Mouse (Mus musculus): ENCODE results near the gene Gps2. TPM values are rescaled to one million over a fixed set of nuclear protein-coding genes. Genes with fewer than 3 reads are reported as not detected.

Gps2 gene
- total and polyA plus RNA-seq, 2 experiments: 7.0 to 41.0 TPM

GRCm38 (mm10) chr11:69901406-69901846 is 12.3 kb upstream of the Gps2 start:
- Histone ChIP-seq H3K36me3 (ENCODE audit: control insufficient read depth, insufficient read depth, low read length) (peaks cover 2% of the 10 kb centered on the region; the same call in 1 of the 2 replicates), H3K4me3 (ENCODE audit: insufficient read depth, low read depth, low read length) (peak overlapping the region; percentile 64), H3K4me1 (ENCODE audit: control insufficient read depth, insufficient read depth, low read length) (no peaks in the 10 kb centered on the region), H3K27me3 (ENCODE audit: control insufficient read depth, insufficient read depth, low read length) (no peaks in the 10 kb centered on the region), H3K27ac (replicated peaks; ENCODE audit: insufficient read depth, low read depth, low read length) (peak overlapping the region; percentile 69), H3K9ac (ENCODE audit: low read depth, low read length) (peak overlapping the region; percentile 67), H3K79me2 (ENCODE audit: control insufficient read depth, insufficient read depth, low read length) (no peaks in the 10 kb centered on the region)
- TF ChIP-seq POLR2A (IDR thresholded peaks at IDR 0.05; ENCODE audit: extremely low read depth, insufficient read depth, low read length) (0 out of 2 replicates have a peak, but pooled peaks have one; percentile 46), CTCF (IDR thresholded peaks at IDR 0.05; ENCODE audit: low read depth, low read length) (no peak)
- 0% methylated on average over 42 of the region's 42 CpGs for WGBS
- peak; percentile 88 for DNase-seq (ENCODE audit: extremely low read depth, low read depth, low spot score)

- under 1% methylated on average over 39 of the region's 39 CpGs for WGBS
Observed at GRCm38 (mm10) chr11:69901993-69902392, 11.7 kb upstream of the Gps2 start.

GRCm38 (mm10) chr11:69902972-69903371 is 10.7 kb upstream of the Gps2 start:
- Histone ChIP-seq H3K4me3 (ENCODE audit: insufficient read depth, low read depth, low read length) (no peak overlapping the region), H3K27ac (replicated peaks; ENCODE audit: insufficient read depth, low read depth, low read length) (no peak overlapping the region), H3K9ac (ENCODE audit: low read depth, low read length) (no peak overlapping the region), H3K4me1 (ENCODE audit: control insufficient read depth, insufficient read depth, low read length) (no peaks in the 10 kb centered on the region), H3K27me3 (ENCODE audit: control insufficient read depth, insufficient read depth, low read length) (no peaks in the 10 kb centered on the region), H3K79me2 (ENCODE audit: control insufficient read depth, insufficient read depth, low read length) (no peaks in the 10 kb centered on the region), H3K36me3 (ENCODE audit: control insufficient read depth, insufficient read depth, low read length) (peaks cover 11% of the 10 kb centered on the region)
- 89% methylated on average over 13 of the region's 13 CpGs for WGBS
- TF ChIP-seq POLR2A (IDR thresholded peaks at IDR 0.05; ENCODE audit: extremely low read depth, insufficient read depth, low read length) (no peak), CTCF (IDR thresholded peaks at IDR 0.05; ENCODE audit: low read depth, low read length) (no peak)
- DNase-seq (ENCODE audit: extremely low read depth, low read depth, low spot score): no peak

More at GRCm38 (mm10) chr11:69901993-69902392, 11.7 kb upstream of the Gps2 start:
- Histone ChIP-seq H3K4me1 (ENCODE audit: control insufficient read depth, insufficient read depth, low read length) (no peaks in the 10 kb centered on the region), H3K9ac (ENCODE audit: low read depth, low read length) (peak overlapping the region; percentile 67), H3K4me3 (ENCODE audit: insufficient read depth, low read depth, low read length) (peak overlapping the region; percentile 64), H3K27ac (replicated peaks; ENCODE audit: insufficient read depth, low read depth, low read length) (no peak overlapping the region), H3K36me3 (ENCODE audit: control insufficient read depth, insufficient read depth, low read length) (peaks cover 3% of the 10 kb centered on the region; the same call in 1 of the 2 replicates), H3K79me2 (ENCODE audit: control insufficient read depth, insufficient read depth, low read length) (no peaks in the 10 kb centered on the region), H3K27me3 (ENCODE audit: control insufficient read depth, insufficient read depth, low read length) (no peaks in the 10 kb centered on the region)
- no peak for TF ChIP-seq CTCF (IDR thresholded peaks at IDR 0.05; ENCODE audit: low read depth, low read length)
- DNase-seq (ENCODE audit: extremely low read depth, low read depth, low spot score): no peak

- DNase-seq (ENCODE audit: extremely low read depth, low read depth, low spot score): no peak
- TF ChIP-seq CTCF (IDR thresholded peaks at IDR 0.05; ENCODE audit: low read depth, low read length) (no peak), POLR2A (IDR thresholded peaks at IDR 0.05; ENCODE audit: extremely low read depth, insufficient read depth, low read length) (no peak)
- Histone ChIP-seq H3K27me3 (ENCODE audit: control insufficient read depth, insufficient read depth, low read length) (no peaks in the 10 kb centered on the region), H3K79me2 (ENCODE audit: control insufficient read depth, insufficient read depth, low read length) (no peaks in the 10 kb centered on the region), H3K36me3 (ENCODE audit: control insufficient read depth, insufficient read depth, low read length) (peaks cover 12% of the 10 kb centered on the region), H3K4me3 (ENCODE audit: insufficient read depth, low read depth, low read length) (no peak overlapping the region), H3K27ac (replicated peaks; ENCODE audit: insufficient read depth, low read depth, low read length) (no peak overlapping the region), H3K4me1 (ENCODE audit: control insufficient read depth, insufficient read depth, low read length) (no peaks in the 10 kb centered on the region), H3K9ac (ENCODE audit: low read depth, low read length) (no peak overlapping the region)
- 97% methylated on average over 9 of the region's 9 CpGs for WGBS
Observed at GRCm38 (mm10) chr11:69904311-69904710, 9.4 kb upstream of the Gps2 start.

- peaks cover 3% of the 10 kb centered on the region; the same call in 1 of the 2 replicates for H3K4me1 ChIP-seq (ENCODE audit: control insufficient read depth, insufficient read depth, low read length)
- no peaks in the 10 kb centered on the region for H3K79me2 ChIP-seq (ENCODE audit: control insufficient read depth, insufficient read depth, low read length)
- peaks cover 12% of the 10 kb centered on the region for H3K36me3 ChIP-seq (ENCODE audit: control insufficient read depth, insufficient read depth, low read length)
- no peak overlapping the region for H3K27ac ChIP-seq (replicated peaks; ENCODE audit: insufficient read depth, low read depth, low read length)
- TF ChIP-seq POLR2A (IDR thresholded peaks at IDR 0.05; ENCODE audit: extremely low read depth, insufficient read depth, low read length) (no peak), CTCF (IDR thresholded peaks at IDR 0.05; ENCODE audit: low read depth, low read length) (no peak)
- no peaks in the 10 kb centered on the region for H3K27me3 ChIP-seq (ENCODE audit: control insufficient read depth, insufficient read depth, low read length)
- H3K9ac ChIP-seq (ENCODE audit: low read depth, low read length): no peak overlapping the region
- WGBS: 90% methylated on average over 11 of the region's 11 CpGs
- no peak overlapping the region for H3K4me3 ChIP-seq (ENCODE audit: insufficient read depth, low read depth, low read length)
- DNase-seq (ENCODE audit: extremely low read depth, low read depth, low spot score): no peak
Observed at GRCm38 (mm10) chr11:69908645-69909044, 5.0 kb upstream of the Gps2 start.

- Histone ChIP-seq H3K27ac (replicated peaks; ENCODE audit: insufficient read depth, low read depth, low read length) (no peak overlapping the region), H3K4me3 (ENCODE audit: insufficient read depth, low read depth, low read length) (no peak overlapping the region), H3K4me1 (ENCODE audit: control insufficient read depth, insufficient read depth, low read length) (peaks cover 3% of the 10 kb centered on the region; the same call in 1 of the 2 replicates), H3K27me3 (ENCODE audit: control insufficient read depth, insufficient read depth, low read length) (no peaks in the 10 kb centered on the region), H3K36me3 (ENCODE audit: control insufficient read depth, insufficient read depth, low read length) (peaks cover 10% of the 10 kb centered on the region), H3K79me2 (ENCODE audit: control insufficient read depth, insufficient read depth, low read length) (no peaks in the 10 kb centered on the region), H3K9ac (ENCODE audit: low read depth, low read length) (no peak overlapping the region)
- WGBS: 95% methylated on average over 5 of the region's 5 CpGs
- TF ChIP-seq CTCF (IDR thresholded peaks at IDR 0.05; ENCODE audit: low read depth, low read length) (no peak), POLR2A (IDR thresholded peaks at IDR 0.05; ENCODE audit: extremely low read depth, insufficient read depth, low read length) (no peak)
- no peak for DNase-seq (ENCODE audit: extremely low read depth, low read depth, low spot score)
Observed at GRCm38 (mm10) chr11:69909174-69909573, 4.5 kb upstream of the Gps2 start.
